Mouse (Mus musculus): Measurements from ENCODE around the gene Cbx8. TPM values are rescaled to one million over a fixed set of nuclear protein-coding genes. Genes with fewer than 3 reads are reported as not detected.

The Cbx8 gene
- 10 to 100 TPM; 13.2 to 13.7 TPM for total RNA-seq (2023)

GRCm38 (mm10) chr11:119040600-119041324 is at the start of gene Cbx8:
TSS of gene Cbx8 (minus strand) at chr11:119040969.

GRCm38 (mm10) chr11:119086144-119086971 is 45.6 kb upstream of the Cbx8 start, which contains the start of gene Cbx4:
TSS of gene Cbx4 (minus strand) at chr11:119086221.

DNA sequence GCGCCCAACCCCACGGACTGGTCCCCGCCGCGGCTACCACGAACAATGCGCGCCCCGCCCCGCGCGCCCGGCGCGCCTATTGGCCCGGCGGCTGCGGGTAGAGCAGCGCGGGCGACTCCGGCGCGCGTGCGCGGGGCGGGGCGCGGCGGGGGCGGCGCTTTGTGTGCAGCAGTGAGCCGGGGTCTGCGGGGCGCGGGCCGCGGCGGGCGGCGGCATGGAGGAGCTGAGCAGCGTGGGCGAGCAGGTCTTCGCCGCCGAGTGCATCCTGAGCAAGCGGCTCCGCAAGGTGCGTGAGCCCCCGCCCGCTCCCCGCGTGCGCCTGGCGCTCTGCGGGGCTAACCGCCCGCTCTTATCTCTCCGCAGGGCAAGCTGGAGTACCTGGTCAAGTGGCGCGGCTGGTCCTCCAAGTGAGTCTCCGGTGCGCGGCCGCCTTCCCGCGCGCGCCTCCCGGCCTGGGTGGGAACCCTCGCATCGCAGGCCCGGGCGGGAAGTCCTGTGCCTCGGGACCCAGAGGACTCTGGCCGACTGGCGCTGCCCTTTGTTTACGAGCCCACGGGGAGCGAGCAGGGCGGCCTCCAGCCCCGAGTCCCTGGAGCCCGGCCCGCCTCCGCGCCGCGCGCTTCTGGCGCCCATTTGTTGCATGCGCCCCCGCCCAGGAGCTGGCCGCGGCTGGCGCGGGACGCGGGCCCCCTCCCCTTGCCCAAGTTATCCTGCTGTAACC is 17.7 kb downstream of the Cbx8 start, which contains the start of gene Cbx2:
Cbx2 (plus strand) TSS at position 68 of the 721 bp plus-strand sequence.

DNA sequence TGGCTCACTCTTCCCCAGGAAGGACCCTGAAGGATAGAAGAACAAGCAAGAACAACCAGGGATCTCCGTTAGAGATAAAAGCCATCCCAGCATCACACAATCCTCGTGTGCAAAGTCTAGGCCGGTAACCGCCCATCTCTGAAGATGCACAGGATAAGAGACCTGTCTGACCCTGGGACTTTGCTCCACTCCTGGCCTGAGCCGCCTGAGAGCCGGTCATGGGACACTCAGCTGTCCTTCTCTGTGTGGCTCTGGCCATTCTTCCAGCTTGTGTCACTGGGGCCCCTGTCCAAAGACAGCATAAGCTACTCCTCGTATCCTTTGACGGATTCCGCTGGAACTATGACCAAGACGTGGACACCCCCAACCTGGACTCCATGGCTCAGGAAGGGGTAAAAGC is 52.8 kb downstream of the Cbx8 start, which contains the start of gene Enpp7:
Enpp7 (plus strand) TSS at position 190 of the 400 bp plus-strand sequence.

Other genes starting within 250 kb of the Cbx8 start
- gene Rbfox3, start 129.4 kb downstream of the Cbx8 start, total RNA-seq (2023) = not detected
- gene Enpp7, start 52.8 kb downstream of the Cbx8 start, total RNA-seq (2023) = not detected
- gene Cbx2, start 18.0 kb downstream of the Cbx8 start, total RNA-seq (2023) = 1 to 10 TPM; 1.3 to 1.6 TPM
- gene Cbx4, start 45.3 kb upstream of the Cbx8 start, total RNA-seq (2023) = 10 to 100 TPM; 55.6 to 63.1 TPM
- gene Tbc1d16, start 187.5 kb upstream of the Cbx8 start, total RNA-seq (2023) = under 1 TPM; 0.42 to 0.64 TPM
- gene Ccdc40, start 187.6 kb upstream of the Cbx8 start, total RNA-seq (2023) = under 1 TPM; 0.48 to 0.55 TPM
- 10 to 100 TPM; 28.2 to 32.2 TPM for gene Gaa, start 226.9 kb upstream of the Cbx8 start, total RNA-seq (2023)

Data from neutrophil, adult 83 days (primary cell).